Mouse (Mus musculus) CD8-positive naive resting alpha-beta T cell, adult 2 months (primary cell): ENCODE measurements around the gene Asns.

Experiments
- DNase-seq, 2 experiments: peaks; one replicate each; pipeline ENCODE4 v3.0.0; 2022; ENCODE audit warnings: low read depth in 2 of 2, low spot score in 2 of 2

Asns gene

DNA sequence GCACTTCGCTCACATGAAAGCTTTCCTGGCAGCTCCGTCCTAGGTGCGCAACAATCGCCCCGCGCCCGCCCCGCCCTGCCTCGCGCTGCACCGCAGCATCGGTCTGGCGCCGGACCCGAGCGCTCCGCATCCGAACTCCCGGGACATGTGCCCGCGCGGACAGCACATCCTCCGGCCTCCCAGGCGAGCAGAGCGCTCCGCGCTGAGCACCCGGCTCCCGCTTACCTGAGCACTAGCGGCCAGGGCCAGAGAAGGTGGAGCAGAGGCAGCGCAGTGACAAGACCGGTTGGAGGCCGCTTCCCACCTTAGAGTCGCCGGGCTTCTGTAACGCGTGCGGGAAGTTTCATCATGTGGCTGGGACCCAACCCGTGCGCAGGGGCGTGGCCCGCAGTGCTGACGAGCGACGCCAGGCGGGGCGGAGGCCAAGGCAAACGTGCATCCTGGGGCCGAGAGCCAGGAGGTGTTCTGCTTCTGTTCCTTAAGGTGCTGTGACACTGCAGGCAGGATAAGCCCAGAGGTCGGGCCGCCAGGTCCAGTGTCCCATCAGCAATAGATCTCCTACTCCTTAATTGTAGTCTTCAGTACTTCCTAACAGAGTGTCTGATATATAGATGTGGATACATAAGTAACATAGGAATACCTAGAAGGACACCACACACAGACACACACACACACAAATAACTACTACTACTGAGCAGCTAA lies at the start of gene Asns:
Asns (minus strand) TSS at position 371 of the 702 bp plus-strand sequence.
- DNase-seq: peak; percentile 10 to 39

DNA sequence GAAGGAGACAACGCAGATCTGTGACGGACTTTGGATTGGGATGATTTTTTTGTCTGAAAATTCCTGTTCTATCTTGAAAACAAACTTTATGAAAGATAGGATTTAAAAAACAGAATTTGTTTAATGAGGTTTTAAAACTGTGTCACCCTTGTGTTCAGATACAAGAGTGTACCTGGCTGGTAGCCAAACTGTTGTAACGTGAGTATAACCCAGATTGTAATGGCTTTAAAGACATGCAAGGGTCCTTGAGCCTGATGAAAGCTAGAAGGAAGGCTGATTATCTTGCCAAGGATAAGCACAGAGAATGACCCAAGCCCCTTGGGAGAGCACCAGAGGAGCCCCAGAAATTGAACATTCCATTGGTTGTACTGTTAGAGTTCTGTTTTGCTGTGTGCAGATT lies 48.7 kb upstream of the Asns start:
- DNase-seq: no peak

DNA sequence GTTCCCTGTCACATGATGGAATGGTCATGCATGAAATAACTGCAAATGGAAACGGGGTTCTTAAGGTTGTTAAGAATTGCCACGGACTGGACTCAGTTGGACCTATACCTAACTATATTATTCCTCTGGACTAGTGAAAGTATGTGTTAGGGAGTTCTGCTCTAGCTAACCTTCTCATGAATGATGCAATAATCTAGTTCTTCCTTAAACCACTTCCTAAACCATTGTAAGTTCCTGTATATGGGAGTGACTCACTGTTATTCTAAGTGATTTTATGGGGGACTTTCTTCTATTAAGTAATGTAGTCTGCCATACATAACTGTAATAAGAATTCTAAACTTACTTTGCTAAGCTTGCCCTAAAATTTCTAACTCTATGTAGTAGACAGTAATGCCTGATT lies 44.8 kb upstream of the Asns start:
- DNase-seq: no peak

DNA sequence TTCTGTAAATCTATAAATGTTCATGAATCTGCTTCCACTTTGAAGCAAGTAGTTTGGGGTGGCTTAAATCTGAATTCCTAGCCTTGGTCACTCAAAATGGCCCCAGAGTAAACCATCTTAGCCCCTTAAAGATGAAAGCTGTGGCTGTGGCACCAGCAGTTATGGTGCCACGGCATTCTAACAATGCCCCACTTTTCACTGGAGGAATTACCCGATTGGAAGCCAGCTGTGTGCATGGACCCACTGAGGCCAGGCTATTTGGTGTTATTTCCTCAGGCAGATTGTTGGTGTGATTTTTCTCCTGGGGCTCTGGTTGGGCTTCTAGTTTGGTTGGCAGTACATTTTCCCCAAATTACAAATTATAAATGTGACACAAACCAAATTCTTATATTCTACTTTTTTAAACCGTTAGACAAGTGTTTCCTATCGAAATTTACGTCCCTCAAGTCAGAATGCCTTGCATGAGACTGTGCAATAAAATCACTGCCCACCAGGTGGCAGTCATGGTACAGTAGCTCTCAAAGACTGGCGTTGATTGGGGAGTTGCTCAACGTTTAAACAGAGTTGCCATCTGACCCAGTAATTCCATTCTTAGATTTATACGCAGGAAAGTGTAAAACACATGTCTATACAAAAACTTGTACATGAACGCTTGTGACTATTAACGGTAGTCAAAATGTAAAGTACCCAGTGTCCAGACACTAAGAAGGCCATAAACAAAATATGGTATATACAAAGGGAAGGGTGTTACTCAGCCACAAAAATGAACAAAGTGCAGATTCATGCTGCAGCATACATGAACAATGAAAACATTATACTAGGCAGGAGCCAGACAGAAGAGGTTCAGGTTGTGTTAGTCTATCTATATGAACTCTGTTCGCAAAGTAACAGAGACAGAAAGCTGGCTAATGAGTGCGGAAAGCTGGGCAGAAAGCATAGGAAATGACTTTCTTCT lies 40.0 kb upstream of the Asns start:
- DNase-seq: peak; percentile 65 to 73

DNA sequence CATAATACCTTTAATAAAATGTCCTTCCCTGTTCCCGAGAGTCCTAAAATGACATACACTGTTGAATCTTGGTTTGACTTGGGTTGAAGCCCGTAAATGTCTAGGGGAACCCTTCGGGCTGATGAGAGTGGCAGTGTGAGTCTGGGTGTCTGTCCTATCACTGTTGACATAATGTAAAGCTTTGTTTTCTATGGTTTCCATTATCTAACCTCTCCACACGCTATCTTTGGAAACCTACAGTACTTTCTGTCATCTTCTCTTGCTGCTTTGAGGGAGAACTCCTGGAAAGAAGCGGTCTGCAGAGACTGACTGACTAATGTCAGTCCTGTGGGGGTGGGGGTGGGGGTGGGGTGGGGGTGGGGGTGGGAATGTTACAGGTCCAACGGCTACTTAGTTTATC lies 39.0 kb upstream of the Asns start:
- no peak for DNase-seq

DNA sequence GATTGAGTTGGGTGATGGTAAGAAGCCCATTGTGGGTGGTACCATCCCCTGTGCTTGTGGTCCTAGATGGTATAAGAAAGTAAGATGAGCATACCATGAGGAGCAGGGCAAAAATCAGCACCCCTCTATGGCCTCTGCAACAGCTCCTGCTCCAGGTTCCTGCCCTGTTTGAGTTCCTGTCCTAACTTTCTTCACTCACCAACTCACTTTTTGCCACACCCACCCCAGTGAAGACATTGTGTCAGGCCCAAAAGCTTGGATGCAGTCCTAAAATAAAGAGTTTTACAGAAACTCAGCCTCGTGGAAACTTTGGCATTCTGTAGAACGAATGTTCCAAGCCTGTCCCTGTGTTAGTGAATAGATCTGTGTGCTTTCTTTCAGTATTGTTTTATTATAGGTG lies 36.1 kb upstream of the Asns start:
- no peak for DNase-seq

DNA sequence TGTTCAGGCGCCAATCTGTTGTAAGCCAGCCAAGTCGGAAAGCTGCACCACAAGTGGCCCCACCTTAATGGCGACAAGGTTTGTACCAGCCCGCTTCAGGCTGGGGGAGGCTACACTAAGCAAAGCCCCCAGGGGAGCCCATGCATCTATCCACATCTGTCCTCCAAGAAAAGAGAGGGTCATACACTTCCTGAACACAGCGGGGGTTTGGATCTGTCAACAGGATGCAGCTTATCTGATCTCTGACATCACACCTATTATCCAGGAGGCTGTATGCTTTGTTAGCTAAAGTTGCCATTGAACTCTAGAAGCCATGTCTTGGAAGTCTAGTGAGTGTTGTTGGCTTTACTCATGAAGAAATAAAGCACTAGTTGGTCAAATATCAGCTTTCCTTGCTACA lies 35.2 kb upstream of the Asns start:
- no peak for DNase-seq

DNA sequence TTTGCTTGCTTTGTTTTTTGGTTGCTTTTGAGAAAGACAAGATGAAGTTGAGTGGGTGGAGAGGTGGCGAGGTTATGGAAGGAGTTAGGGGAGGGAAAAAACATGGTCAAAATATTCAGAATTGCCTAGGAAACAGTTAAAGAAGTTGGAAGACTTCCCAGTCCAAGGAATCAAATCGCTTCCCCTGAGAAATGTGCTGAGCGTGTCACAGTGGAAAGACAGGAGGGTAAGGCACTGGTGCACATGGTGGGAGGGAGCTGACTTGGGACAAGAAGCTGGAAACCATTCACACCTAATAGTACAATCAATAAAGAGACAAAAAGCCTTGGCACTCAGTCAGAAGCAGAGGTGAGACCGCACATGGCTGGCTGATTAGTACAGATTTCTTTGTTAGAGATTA lies 23.2 kb upstream of the Asns start:
- no peak for DNase-seq

DNA sequence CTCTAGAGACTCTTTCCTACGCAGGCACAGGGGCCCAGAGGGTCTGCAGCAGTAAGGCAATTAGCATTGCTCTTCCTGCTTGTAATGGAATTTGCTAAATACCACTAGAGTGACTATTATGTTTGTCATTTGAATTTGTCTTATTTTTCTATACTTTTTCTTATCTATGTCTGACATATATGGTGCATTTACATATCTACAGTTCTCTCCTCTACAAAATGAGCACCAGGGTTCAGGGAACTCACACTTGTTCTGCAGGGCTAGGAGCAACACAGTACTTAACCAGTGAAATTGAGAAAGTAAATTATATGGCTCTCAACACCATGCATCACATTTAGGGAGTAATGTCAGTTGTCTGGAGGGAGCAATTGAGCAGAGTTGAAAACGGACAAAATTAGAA lies 21.2 kb upstream of the Asns start:
- DNase-seq: no peak

DNA sequence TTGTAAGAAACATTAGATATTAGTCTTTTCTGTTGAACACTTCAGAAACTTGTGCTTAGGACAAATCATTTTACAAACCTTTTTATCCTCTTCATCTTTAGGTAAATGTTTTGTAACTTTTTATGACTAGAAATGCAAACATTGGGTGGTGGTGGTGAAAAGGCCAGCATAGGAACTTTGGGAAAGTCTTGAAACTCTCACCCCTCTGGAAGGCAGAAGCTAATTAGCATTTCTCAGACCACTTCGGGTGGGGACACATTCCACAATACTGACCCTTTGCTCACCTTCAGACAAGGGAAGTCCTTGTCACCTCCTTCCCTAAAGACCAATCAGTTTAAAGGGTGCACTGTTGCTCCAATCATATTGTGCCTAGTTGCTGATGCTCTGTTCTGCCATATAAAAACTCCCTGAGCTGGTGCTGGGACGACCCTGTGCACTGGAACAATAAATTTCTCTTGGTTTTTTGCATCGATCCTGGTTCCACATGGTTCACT lies 18.8 kb upstream of the Asns start:
- no peak for DNase-seq

DNA sequence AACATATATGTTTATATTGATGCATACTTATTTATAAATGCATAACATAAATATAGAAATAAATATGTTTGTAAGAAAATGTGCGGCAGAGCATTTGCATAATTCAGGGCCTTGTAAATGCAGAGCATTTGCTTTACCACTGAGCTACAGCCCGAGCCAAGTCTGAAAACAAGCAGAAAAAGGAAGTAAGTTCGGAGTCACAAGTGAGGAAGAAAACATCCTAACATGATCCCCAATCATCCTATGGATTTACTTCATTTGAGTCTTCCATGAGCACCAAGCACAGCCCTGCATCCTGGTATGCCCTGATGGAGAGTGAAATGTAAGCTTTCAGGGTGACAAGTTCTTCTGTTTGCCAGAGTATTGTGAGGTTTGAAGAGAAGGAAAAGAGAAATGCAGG lies 15.2 kb upstream of the Asns start:
- DNase-seq: no peak

DNA sequence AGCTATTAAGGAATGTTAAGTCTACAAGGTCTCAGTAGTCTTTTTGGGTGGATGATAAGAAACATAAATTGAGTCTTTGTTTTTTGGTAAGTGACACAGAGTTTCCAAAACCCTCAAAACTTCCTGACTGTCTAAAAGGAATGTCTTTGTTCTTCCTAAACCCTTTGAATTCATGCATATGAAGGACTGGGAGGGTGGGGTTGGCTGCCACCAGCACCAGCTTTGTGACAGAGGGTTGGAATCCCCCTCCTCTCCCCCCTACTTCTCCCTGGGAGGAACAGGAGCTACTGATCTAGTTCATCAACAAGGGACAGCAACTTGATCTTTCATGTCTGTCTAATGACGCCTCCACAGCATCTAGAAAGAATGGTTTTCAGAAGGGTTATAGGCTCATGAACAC lies 13.7 kb upstream of the Asns start:
- DNase-seq: no peak

DNA sequence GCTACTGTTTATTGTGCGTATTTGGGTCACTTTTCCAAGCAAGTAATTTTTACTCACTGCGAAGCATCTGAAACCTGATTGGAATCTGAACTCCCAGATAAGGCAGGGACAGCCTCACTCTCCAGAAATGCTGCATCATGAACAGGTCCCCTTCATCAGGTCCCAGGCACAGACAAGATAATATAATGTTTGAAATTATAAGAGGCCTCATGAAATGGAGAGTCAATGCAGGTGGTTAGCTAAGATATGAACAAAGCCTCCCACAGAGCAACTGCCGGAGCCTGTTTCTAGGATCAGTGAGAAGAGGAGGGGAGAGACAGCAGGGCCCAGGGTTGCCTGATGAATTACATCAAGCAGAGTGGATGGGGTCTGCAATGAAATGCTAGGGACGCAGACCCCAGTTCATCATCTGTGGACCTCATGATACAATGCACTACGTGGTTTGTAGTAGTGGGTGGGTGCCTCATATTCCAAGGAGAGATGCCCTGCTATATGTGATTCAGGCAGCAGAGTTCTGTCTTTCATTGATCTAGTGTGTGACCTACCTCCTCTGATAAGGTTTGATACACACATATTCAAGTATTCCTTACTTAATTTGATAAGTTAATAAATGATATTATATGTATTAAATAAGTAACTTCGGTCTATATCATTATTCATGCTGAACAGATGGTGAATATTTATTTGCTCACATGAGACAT lies 5.1 kb upstream of the Asns start:
- DNase-seq: no peak

DNA sequence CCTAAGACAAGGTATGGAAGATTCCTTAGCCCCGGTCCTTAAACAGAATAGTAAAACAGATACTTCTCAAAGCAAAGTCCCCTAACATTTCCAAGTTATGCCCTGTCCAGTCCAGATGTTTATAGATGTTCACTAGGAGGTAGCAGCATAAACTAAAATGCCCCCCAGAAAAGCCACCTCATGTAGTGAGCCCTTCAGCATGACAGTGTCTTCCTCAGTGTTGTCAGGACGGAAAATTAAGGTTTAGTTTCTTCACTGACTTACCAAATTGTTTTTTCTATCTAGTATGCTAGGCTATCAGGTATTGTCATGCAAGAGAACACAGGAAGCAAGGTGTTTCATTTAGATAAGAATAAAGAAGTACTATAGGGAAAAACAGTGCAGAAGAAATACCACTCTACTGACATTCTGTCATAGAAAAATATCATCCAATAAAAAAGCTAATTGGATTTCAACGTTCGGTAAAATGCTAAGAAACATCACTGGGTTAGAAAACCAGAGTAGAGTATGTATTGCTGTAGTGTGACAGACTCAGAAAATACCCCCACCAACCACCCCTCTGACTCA lies 4.1 kb upstream of the Asns start:
- DNase-seq: no peak

DNA sequence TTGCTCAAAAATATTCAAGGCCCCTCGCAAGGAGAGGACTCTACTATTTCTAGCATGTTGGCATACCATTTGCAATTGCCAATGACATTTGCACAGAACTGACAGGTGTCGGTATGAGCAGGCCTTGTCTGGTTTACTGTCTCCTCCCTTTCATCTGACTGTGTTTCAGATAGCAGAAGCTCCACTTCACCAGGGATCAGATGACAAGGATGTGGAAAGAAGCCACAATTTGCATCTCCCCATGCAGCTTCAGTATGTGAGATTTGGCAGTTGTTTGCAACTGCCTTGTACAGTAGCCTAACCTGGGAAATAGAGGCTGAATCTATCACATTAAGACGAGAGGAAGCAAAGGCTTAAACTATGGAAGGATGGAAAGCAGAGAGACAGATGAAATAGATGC lies 3.6 kb upstream of the Asns start:
- no peak for DNase-seq

DNA sequence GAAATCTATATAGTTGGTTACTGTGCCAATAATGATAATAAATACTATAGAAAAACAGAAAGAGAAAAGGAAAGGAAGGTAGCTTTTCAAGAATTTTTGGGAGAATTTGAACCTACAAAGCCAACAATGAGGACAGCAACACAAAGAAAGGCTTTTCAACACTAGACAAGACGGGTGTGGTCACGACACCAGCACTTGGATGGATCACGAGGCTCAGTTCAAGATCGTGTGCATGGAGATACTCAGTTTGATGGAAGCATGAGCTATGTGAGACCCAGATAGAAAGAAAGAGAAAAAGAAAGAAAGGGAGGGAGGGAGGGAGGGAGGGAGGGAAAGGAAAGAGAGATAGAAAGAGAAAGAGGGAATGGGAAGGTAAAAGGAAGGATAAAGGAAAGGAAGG lies 2.8 kb upstream of the Asns start:
- DNase-seq: no peak

DNA sequence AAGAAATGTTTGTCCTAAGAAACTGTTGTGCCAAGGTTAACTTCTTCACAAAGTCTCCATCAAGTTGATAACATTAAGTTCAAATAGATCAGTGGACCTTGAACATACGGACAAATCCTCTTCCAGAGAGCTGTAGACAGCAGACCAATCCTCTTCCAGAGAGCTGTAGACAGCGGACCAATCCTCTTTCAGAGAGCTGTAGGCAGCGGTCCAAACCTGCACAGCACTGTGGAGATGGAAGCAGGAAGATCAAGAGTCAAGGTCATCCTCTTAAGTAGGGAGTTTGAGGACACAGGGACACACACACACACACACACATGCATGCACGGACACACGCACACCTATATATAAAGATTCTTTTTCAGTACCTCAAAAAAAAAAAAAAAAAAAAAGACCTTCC lies 612 bp upstream of the Asns start:
- DNase-seq: no peak

DNA sequence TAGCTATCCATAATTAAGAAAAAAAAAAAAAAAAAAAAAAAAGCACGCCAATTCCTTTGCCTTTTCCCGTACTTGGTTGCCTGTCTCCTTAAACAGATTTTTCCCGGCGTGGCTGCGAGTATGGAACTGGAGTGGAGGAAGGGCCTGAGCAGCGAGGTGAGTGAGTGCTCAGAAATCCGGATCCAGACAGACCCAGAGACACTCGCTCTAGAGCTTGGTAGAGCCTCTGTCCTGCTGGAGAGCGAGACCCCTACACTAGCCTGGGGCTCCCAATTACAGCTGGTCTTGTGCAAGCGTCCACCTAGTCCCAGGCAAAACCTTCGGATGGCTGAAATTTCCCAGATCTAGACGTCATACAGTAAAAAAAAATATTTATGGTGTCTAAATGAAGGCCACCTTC lies 603 bp downstream of the Asns start:
- DNase-seq: no peak

DNA sequence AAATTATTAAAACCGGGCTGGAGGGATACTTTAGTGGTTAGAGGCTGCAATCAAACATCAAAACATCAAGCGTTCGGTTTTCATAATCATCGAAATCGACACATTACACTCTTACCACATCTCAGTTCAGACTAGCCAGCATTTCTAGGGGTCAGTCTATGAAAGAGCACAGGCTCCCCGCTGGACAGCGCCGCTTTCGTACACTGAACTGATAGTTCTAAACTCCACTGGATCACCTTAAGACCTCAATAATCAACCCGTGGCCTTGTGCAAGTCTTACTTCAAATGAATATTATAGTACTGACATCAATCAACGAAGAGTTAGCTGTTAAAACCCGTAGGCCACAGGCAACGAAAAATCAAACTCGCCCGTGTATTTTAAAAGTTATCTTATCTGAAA lies 1.0 kb downstream of the Asns start:
- no peak for DNase-seq

DNA sequence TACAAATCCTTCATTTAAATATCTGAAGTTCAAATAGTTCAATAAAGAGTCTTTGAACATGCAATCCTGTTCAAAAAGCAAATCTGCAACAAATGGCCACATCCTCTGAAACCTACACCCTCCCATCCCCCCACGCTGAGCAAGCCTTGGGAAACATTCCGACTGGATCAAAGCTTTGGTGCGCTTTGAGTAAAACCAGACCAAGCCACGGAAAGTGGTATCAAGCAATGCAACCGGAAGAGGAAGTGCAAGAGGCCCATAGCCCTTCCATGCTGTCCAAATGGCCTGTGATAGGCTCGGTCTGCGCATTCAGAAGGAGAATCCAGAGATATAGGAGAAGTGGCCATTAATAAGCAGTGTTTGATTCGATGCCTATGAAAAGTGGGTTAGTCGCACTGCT lies 2.6 kb downstream of the Asns start:
- no peak for DNase-seq

DNA sequence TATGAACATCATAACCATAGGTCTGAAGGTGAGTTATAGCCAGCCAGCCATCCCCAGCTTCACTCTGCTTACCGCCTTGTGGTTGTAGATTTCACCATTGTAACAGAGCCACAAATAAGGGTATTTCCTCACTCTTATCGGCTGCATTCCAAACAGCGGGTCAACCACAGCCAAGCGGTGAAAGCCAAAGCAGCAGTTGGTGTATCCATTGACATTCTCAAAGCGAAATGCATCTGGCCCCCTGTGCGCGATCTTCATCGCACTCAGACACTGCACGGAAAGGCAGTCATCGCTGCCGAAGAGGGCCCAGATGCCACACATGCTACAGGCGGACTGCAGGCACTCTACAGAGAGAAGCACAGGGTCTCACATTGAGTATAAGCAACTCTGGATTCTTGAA lies 3.9 kb downstream of the Asns start:
- DNase-seq: no peak
